Mouse (Mus musculus) heart, adult 9 months (tissue): ENCODE results near the gene Eef2.
"Not testable (repeated sequence)": the region's sequence is repeated elsewhere in the genome, so short reads cannot be mapped to it uniquely, and the experiment has no call there.

ENCODE experiments used
- DNase-seq, 2 experiments: peaks; one replicate each; pipeline ENCODE4 v3.0.0; 2022; ENCODE audit warnings: low spot score in 2 of 2

Eef2 gene

GRCm38 (mm10) chr10:81179451-81180342 is 3.3 kb downstream of the Eef2 start:
- no peak for DNase-seq

- no peak for DNase-seq
Observed at GRCm38 (mm10) chr10:81180946-81181345, 4.5 kb downstream of the Eef2 start.

DNA sequence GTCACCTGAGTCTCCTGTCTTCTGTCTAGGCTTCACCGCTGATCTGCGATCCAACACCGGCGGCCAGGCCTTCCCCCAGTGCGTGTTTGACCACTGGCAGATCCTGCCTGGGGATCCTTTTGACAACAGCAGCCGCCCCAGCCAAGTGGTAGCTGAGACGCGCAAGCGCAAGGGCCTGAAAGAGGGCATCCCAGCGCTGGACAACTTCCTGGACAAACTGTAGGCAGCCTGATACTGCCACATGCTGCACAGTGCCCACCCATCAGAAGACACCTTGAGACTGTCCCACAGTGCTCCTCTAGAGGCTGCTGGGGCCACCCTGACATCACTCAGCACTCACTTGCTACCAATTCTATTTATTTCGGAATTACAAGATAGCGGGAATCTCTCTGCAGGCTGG is 5.4 kb downstream of the Eef2 start:
- not testable (repeated sequence) for DNase-seq

GRCm38 (mm10) chr10:81182336-81183333 is 6.2 kb downstream of the Eef2 start, which contains the start of gene Dapk3:
TSS of gene Dapk3 (plus strand) at chr10:81183005.
- peak; percentile 98 to 99 for DNase-seq

GRCm38 (mm10) chr10:81183805-81184204 is 7.4 kb downstream of the Eef2 start, which contains the start of gene 4930442H23Rik:
TSS of gene 4930442H23Rik (minus strand) at chr10:81183849.
- DNase-seq, result no peak

GRCm38 (mm10) chr10:81184765-81185164 is 8.3 kb downstream of the Eef2 start:
- no peak for DNase-seq

- DNase-seq, result no peak
Observed at GRCm38 (mm10) chr10:81187161-81187560, 10.7 kb downstream of the Eef2 start.

DNA sequence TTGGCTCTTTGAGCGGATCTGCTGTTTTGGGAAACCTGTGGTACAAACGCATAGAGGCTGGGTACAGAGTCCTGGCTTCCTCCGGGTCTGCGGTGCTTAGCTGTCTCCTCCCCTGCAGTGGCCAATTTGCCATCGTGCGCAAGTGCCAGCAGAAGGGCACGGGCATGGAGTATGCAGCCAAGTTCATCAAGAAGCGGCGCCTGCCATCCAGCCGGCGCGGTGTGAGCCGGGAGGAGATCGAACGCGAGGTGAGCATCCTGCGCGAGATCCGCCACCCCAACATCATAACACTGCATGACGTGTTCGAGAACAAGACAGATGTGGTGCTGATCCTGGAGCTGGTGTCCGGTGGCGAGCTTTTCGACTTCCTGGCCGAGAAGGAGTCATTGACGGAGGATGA is 13.4 kb downstream of the Eef2 start:
- no peak for DNase-seq

DNA sequence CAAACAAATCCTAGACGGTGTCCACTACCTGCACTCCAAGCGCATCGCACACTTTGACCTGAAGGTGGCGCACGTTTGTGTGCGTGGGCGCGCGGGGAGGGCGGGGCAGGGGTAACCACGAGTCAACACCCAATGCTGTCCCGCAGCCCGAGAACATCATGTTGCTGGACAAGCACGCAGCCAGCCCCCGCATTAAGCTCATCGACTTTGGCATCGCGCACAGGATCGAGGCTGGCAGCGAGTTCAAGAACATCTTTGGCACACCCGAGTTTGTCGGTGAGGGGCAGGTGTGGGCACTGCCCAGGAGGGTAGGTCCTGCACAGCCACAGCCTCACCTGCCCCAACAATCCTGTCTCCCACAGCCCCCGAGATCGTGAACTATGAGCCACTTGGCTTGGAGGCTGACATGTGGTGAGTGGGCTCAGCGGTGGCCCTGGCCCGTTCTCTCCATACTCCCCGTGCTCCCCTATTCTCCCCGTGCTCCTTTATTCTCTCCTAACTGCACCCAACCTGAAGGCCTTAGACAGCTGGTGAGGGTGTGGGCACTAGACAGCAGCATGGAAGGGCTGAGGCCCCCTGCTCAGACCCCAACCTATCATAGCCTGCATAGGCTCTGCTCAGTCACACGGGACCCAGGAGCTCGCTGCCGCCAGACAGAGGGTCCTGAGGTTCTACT is 13.9 kb downstream of the Eef2 start:
- no peak for DNase-seq

DNA sequence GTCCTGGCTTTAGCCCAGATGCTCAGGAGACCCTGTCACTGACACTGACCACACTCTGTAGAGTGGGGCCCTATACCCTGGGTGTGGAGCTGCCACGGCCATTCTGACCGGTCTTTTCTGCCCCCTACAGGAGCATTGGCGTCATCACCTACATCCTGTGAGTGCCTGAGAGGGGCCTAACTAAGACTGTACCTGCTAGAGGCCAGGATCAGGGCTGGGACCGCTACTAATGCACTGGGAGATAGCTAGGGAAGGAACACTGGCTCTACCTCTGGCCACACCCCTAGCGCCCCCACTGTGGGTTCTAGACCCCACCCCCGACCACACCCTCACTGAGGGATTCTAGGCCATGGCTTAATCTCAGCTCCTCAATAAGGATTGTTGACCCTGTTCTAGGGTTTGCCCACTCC is 14.5 kb downstream of the Eef2 start:
- peak in 1 of 2 experiments; percentile 8 for DNase-seq

GRCm38 (mm10) chr10:81191342-81191982 is 15.0 kb downstream of the Eef2 start:
- DNase-seq, result peak; percentile 23 to 35

GRCm38 (mm10) chr10:81192270-81192967 is 16.0 kb downstream of the Eef2 start:
- DNase-seq, result peak; percentile 88 to 90

DNA sequence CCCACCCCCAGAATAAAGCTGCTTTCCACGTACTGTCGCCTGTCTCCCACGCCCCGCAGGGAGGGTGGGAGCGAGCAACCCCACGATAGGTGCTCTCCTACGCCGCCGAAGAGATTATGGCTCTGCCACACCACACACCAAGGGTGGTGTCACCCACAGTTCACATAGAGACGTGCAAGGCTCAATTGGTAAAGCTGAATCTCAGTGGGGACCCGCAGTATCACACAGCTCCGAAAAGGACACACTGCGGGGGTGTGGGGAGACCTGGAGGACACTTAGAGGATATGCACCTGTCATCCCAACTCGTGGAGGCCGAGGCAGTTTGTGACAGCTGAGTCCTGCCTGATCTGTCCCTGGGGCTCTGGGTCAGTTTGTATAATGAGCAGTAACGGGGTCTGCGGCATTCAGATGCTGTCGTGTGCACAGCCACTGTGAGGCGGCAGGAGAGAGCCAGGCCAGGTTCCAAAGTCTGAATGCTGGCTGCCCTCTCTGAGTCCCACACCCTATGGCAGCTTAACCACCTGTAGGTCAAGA is 16.6 kb downstream of the Eef2 start:
- no peak for DNase-seq

DNA sequence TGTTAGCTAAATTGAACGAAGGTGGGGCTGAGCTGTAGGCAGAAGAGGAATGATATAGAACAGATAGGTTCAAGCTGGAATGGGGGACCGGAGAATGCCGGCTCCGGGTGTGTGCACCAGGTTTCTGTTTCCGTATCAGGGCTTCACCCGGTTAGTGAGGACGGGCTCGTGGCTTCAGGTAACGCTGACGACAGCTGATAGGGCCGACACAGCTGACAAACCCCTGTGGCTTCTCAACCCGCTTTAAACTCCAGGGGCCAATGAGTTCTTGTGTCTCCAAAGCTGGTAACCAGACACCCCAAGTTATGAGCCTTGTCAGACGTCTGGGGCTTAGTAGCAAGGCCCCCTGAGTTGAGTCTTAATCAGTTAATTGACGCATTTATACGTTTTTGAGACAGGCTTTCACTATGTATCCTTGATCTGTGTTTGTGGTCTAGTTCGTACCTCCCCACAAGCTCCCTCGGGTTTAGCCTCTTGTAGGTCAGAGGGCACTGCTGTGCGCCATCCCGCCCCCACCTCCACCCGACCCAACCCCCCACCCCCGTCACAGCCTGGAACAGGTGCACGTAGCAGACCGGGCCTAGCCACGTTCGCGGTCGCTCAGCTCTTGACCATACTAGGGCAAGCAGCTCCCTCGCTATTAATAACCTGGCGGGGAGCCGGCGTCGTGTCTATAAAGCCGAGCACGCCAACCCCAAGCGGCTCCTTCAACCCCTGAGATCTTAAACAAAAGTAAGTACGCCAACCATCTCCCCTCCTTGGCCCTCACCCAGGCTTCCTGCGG is 17.8 kb downstream of the Eef2 start:
- DNase-seq, result no peak

DNA sequence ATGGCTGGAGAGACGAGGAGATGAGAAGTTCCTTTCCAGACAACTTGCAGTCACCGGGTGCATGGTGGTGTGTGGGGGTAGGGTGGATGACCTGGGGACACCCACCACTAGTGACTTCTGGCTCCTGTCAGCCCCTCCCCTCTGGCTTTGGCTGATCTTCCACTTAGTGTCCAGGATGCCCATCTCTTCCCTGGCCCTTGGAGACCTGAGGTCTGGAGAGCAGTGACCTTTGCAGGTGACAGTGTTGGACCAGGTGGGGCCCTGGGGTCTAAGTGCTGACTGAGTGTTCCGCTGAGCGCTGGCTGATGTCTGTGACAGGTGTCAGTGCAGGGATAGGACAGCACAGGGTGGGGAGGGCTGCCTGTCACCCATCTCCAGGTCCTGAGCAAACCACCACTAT is 18.9 kb downstream of the Eef2 start:
- peak; percentile 21 to 41 for DNase-seq

DNA sequence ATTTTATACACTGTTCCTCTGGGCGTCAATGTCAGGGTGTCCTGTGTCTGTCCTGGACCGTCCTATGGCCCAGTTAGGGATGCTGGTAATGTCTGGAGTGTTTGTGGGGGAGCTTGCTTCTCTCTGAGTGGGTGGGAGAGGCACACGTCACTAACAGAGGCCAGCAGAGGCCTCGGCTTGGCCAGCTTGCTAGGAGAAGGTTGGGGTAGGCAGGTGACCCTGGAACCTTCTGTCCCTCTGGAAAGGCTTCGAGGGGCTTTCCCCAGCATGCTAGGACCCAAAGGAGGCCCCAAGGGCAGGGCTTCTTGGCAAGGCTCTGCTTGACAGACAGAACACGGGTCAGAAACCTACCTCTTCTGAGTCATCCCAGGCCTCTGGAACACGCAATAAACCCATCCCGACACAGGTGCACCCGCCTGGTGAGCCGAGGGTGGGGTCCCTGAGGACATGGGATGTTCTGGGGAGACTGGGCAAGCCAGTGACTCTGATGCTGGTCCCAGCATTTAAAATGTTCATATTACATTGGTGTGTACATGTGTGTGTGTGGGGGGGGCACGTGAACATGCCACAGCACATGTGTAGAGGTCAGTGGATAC is 20.1 kb downstream of the Eef2 start:
- DNase-seq, result peak; percentile 26 to 42

GRCm38 (mm10) chr10:81197305-81197704 is 20.9 kb downstream of the Eef2 start:
- DNase-seq, result peak; percentile 43 to 59

GRCm38 (mm10) chr10:81198230-81198629 is 21.8 kb downstream of the Eef2 start:
- peak; percentile 32 to 73 for DNase-seq

GRCm38 (mm10) chr10:81198990-81199389 is 22.6 kb downstream of the Eef2 start:
- peak in 1 of 2 experiments; percentile 8 for DNase-seq
